Mouse (Mus musculus) G1E (cell line): ENCODE results near the gene Hist1h2ah. TPM values are rescaled to one million over a fixed set of nuclear protein-coding genes. Genes with fewer than 3 reads are reported as not detected.

ENCODE experiments used
- ATAC-seq: 2 replicates; pipeline ENCODE4 v1.8.0; 2016; ENCODE audit warnings: mild to moderate bottlenecking; ENCODE audit not compliant: insufficient number of reproducible peaks, poor library complexity, low FRiP score, severe bottlenecking; ENCODE audit errors: extremely low read depth
- DNase-seq: peaks from one replicate; pipeline ENCODE4 v3.0.0; 2012; ENCODE audit warnings: low spot score
- H3K27me3 ChIP-seq: 2 replicates; pipeline ENCODE4 v1.6.1; 2012; ENCODE audit warnings: mild to moderate bottlenecking, low read length, inconsistent platforms; ENCODE audit not compliant: insufficient read depth
- H3K36me3 ChIP-seq: replicated peaks from 2 replicates; pipeline ENCODE3; 2012; ENCODE audit warnings: mild to moderate bottlenecking, inconsistent platforms
- H3K4me1 ChIP-seq: 2 replicates; pipeline ENCODE4 v1.6.1; 2012; ENCODE audit warnings: low read depth, low read length, inconsistent platforms, mixed read lengths; ENCODE audit not compliant: insufficient read depth
- H3K4me3 ChIP-seq: 2 replicates; pipeline ENCODE4 v1.5.1; 2012; ENCODE audit warnings: low read depth, mild to moderate bottlenecking, inconsistent platforms, low read length, moderate library complexity, mixed read lengths
- H3K9me3 ChIP-seq: replicated peaks from 2 replicates; pipeline ENCODE4 v1.6.1; 2012; ENCODE audit warnings: inconsistent platforms
- CTCF ChIP-seq: IDR thresholded peaks from 2 replicates; pipeline ENCODE4 v1.5.1; 2012; ENCODE audit warnings: low read depth, low read length, inconsistent platforms, mixed read lengths
- GATA1 ChIP-seq: IDR thresholded peaks from 2 replicates; pipeline ENCODE4 v1.6.1; 2012; ENCODE audit warnings: borderline replicate concordance, low read length, inconsistent platforms, mixed read lengths
- GATA2 ChIP-seq: IDR thresholded peaks from 2 replicates; pipeline ENCODE4 v1.6.1; 2012; ENCODE audit warnings: low read depth, low read length, inconsistent platforms, borderline replicate concordance
- POLR2AphosphoS5 ChIP-seq: IDR thresholded peaks from 2 replicates; pipeline ENCODE4 v1.6.1; 2012; ENCODE audit warnings: low read depth, low read length, inconsistent platforms; ENCODE audit not compliant: insufficient replicate concordance
- TAL1 ChIP-seq: conservative IDR thresholded peaks from 2 replicates; pipeline ENCODE4 v1.6.1; 2012; ENCODE audit warnings: low read depth, low read length, inconsistent platforms, mixed read lengths
- polyA plus RNA-seq: library from polyadenylated mRNA; stranded (reverse); fragments of >175 nt; gene quantifications from 2 replicates; pipeline ENCODE4 v1.2.3, GENCODE M21; 2012
- total RNA-seq, 2 experiments: library from RNA; stranded (forward) in 1 of 2; stranded (reverse) in 1 of 2; fragments of 200-1000 nt in 1 of 2; fragments of >200 nt in 1 of 2; fragmentation: Nextera tagmentation in 1 of 2; gene quantifications; 2 replicates each; pipeline ENCODE4 v1.2.3; 2014 to 2017

The Hist1h2ah gene
- total and polyA plus RNA-seq, 3 experiments = 177 to 5,681 (median 2,043) TPM

GRCm38 (mm10) chr13:21993957-21994738 lies 41.2 kb downstream of the Hist1h2ah start:
- no peak for ATAC-seq
- Histone ChIP-seq H3K4me1 (peaks cover 29% of the 10 kb centered on the region), H3K9me3 (peaks cover 11% of the 10 kb centered on the region), H3K4me3 (no peak overlapping the region; the same call in 1 of the 2 replicates), H3K27me3 (peaks cover 49% of the 10 kb centered on the region), H3K36me3 (no peaks in the 10 kb centered on the region)
- no peak for DNase-seq
- no peak for TF ChIP-seq GATA2
- TF ChIP-seq CTCF = no peak
- TF ChIP-seq POLR2AphosphoS5 = no peak
- no peak for TF ChIP-seq TAL1
- no peak for TF ChIP-seq GATA1

- TF ChIP-seq TAL1 (no peak), CTCF (no peak), POLR2AphosphoS5 (no peak), GATA2 (no peak), GATA1 (no peak)
Measured at GRCm38 (mm10) chr13:21992550-21992949, 42.8 kb downstream of the Hist1h2ah start.

More at GRCm38 (mm10) chr13:21992550-21992949, 42.8 kb downstream of the Hist1h2ah start:
- H3K36me3 ChIP-seq = no peaks in the 10 kb centered on the region
- ATAC-seq (no peak), DNase-seq (no peak)
- H3K4me3 ChIP-seq = no peak overlapping the region
- H3K27me3 ChIP-seq = peaks cover 38% of the 10 kb centered on the region
- H3K9me3 ChIP-seq = peaks cover 11% of the 10 kb centered on the region
- H3K4me1 ChIP-seq = peaks cover 29% of the 10 kb centered on the region

Other genes with a start within 250 kb of the Hist1h2ah start
Only the 20 nearest of the 22 such genes appear.
- gene Hist1h2bq, start 225.4 kb downstream of the Hist1h2ah start, total RNA-seq (2014; fragmentation: Nextera tagmentation) = 1,081 and 1,195 TPM in 2 replicates
- gene Hist1h2bq, start 225.4 kb downstream of the Hist1h2ah start, total RNA-seq (2017) = 921 and 1,023 TPM in 2 replicates
- gene Hist1h2bq, start 225.4 kb downstream of the Hist1h2ah start, polyA plus RNA-seq = 5.1 and 26.9 TPM in 2 replicates
- gene Hist1h2ao, start 225.1 kb downstream of the Hist1h2ah start, total RNA-seq (2014; fragmentation: Nextera tagmentation) = 683 and 1,071 TPM in 2 replicates
- gene Hist1h2ao, start 225.1 kb downstream of the Hist1h2ah start, total RNA-seq (2017) = not detected in 2 replicates
- 11,503 and 23,832 TPM in 2 replicates for gene Hist1h2ao, start 225.1 kb downstream of the Hist1h2ah start, polyA plus RNA-seq
- 95.2 and 203 TPM in 2 replicates for gene Hist1h4m, start 223.8 kb downstream of the Hist1h2ah start, total RNA-seq (2014; fragmentation: Nextera tagmentation)
- gene Hist1h4m, start 223.8 kb downstream of the Hist1h2ah start, total RNA-seq (2017) = 16.8 and 94.6 TPM in 2 replicates
- 35.5 TPM in 1 of 2 replicates, not detected in the other for gene Hist1h4m, start 223.8 kb downstream of the Hist1h2ah start, polyA plus RNA-seq
- 349 and 456 TPM in 2 replicates for gene Hist1h4n, start 203.4 kb downstream of the Hist1h2ah start, total RNA-seq (2014; fragmentation: Nextera tagmentation)
- gene Hist1h4n, start 203.4 kb downstream of the Hist1h2ah start, total RNA-seq (2017) = 3,540 and 3,844 TPM in 2 replicates
- gene Hist1h4n, start 203.4 kb downstream of the Hist1h2ah start, polyA plus RNA-seq = 15.7 and 41.0 TPM in 2 replicates
- gene Hist1h2ap, start 202.1 kb downstream of the Hist1h2ah start, total RNA-seq (2014; fragmentation: Nextera tagmentation) = 653 and 691 TPM in 2 replicates
- gene Hist1h2ap, start 202.1 kb downstream of the Hist1h2ah start, total RNA-seq (2017) = 2,134 and 3,440 TPM in 2 replicates
- 8,984 and 13,644 TPM in 2 replicates for gene Hist1h2ap, start 202.1 kb downstream of the Hist1h2ah start, polyA plus RNA-seq
- 1,040 and 1,147 TPM in 2 replicates for gene Hist1h2br, start 201.8 kb downstream of the Hist1h2ah start, total RNA-seq (2014; fragmentation: Nextera tagmentation)
- 1,116 and 1,141 TPM in 2 replicates for gene Hist1h2br, start 201.8 kb downstream of the Hist1h2ah start, total RNA-seq (2017)
- gene Hist1h2br, start 201.8 kb downstream of the Hist1h2ah start, polyA plus RNA-seq = 4.6 and 25.4 TPM in 2 replicates
- gene Zfp184, start 90.5 kb downstream of the Hist1h2ah start, total RNA-seq (2014; fragmentation: Nextera tagmentation) = 10.4 and 20.1 TPM in 2 replicates
- gene Zfp184, start 90.5 kb downstream of the Hist1h2ah start, total RNA-seq (2017) = 2.2 and 3.6 TPM in 2 replicates
- 0.20 and 0.26 TPM in 2 replicates for gene Zfp184, start 90.5 kb downstream of the Hist1h2ah start, polyA plus RNA-seq
- gene Pom121l2, start 54.4 kb downstream of the Hist1h2ah start, total RNA-seq (2014; fragmentation: Nextera tagmentation) = not detected in 2 replicates
- not detected in 2 replicates for gene Pom121l2, start 54.4 kb downstream of the Hist1h2ah start, total RNA-seq (2017)
- not detected in 2 replicates for gene Pom121l2, start 54.4 kb downstream of the Hist1h2ah start, polyA plus RNA-seq
- not detected in 2 replicates for gene Prss16, start 25.8 kb downstream of the Hist1h2ah start, total RNA-seq (2014; fragmentation: Nextera tagmentation)
- 0.22 and 0.23 TPM in 2 replicates for gene Prss16, start 25.8 kb downstream of the Hist1h2ah start, total RNA-seq (2017)
- 0.03 and 0.04 TPM in 2 replicates for gene Prss16, start 25.8 kb downstream of the Hist1h2ah start, polyA plus RNA-seq
- 229 and 286 TPM in 2 replicates for gene Hist1h2bk, start 302 bp upstream of the Hist1h2ah start, total RNA-seq (2014; fragmentation: Nextera tagmentation)
- gene Hist1h2bk, start 302 bp upstream of the Hist1h2ah start, total RNA-seq (2017) = 1,693 and 2,296 TPM in 2 replicates
- gene Hist1h2bk, start 302 bp upstream of the Hist1h2ah start, polyA plus RNA-seq = 11.8 and 30.4 TPM in 2 replicates
- gene Hist1h4i, start 5.8 kb upstream of the Hist1h2ah start, total RNA-seq (2014; fragmentation: Nextera tagmentation) = 26.2 and 52.2 TPM in 2 replicates
- gene Hist1h4i, start 5.8 kb upstream of the Hist1h2ah start, total RNA-seq (2017) = 284 and 309 TPM in 2 replicates
- gene Hist1h4i, start 5.8 kb upstream of the Hist1h2ah start, polyA plus RNA-seq = 12.6 and 17.3 TPM in 2 replicates
- gene Hist1h2ag, start 7.4 kb upstream of the Hist1h2ah start, total RNA-seq (2014; fragmentation: Nextera tagmentation) = 141 and 253 TPM in 2 replicates
- 901 and 1,517 TPM in 2 replicates for gene Hist1h2ag, start 7.4 kb upstream of the Hist1h2ah start, total RNA-seq (2017)
- gene Hist1h2ag, start 7.4 kb upstream of the Hist1h2ah start, polyA plus RNA-seq = 27.9 and 53.3 TPM in 2 replicates
- 9.0 and 49.5 TPM in 2 replicates for gene Hist1h2bj, start 7.6 kb upstream of the Hist1h2ah start, total RNA-seq (2014; fragmentation: Nextera tagmentation)
- 205 and 369 TPM in 2 replicates for gene Hist1h2bj, start 7.6 kb upstream of the Hist1h2ah start, total RNA-seq (2017)
- 10.5 and 40.6 TPM in 2 replicates for gene Hist1h2bj, start 7.6 kb upstream of the Hist1h2ah start, polyA plus RNA-seq
- not detected in 2 replicates for gene Vmn1r188, start 48.9 kb upstream of the Hist1h2ah start, total RNA-seq (2014; fragmentation: Nextera tagmentation)
- under 0.01 TPM in 1 of 2 replicates, not detected in the other for gene Vmn1r188, start 48.9 kb upstream of the Hist1h2ah start, total RNA-seq (2017)
- not detected in 2 replicates for gene Vmn1r188, start 48.9 kb upstream of the Hist1h2ah start, polyA plus RNA-seq
- not detected in 2 replicates for gene Vmn1r189, start 70.3 kb upstream of the Hist1h2ah start, total RNA-seq (2014; fragmentation: Nextera tagmentation)
- 0.33 TPM in 1 of 2 replicates, not detected in the other for gene Vmn1r189, start 70.3 kb upstream of the Hist1h2ah start, total RNA-seq (2017)
- gene Vmn1r189, start 70.3 kb upstream of the Hist1h2ah start, polyA plus RNA-seq = not detected in 2 replicates
- gene Vmn1r191, start 148.4 kb upstream of the Hist1h2ah start, total RNA-seq (2014; fragmentation: Nextera tagmentation) = not detected in 2 replicates
- 0.12 and 0.16 TPM in 2 replicates for gene Vmn1r191, start 148.4 kb upstream of the Hist1h2ah start, total RNA-seq (2017)
- gene Vmn1r191, start 148.4 kb upstream of the Hist1h2ah start, polyA plus RNA-seq = not detected in 2 replicates
- gene Vmn1r192, start 155.6 kb upstream of the Hist1h2ah start, total RNA-seq (2014; fragmentation: Nextera tagmentation) = not detected in 2 replicates
- gene Vmn1r192, start 155.6 kb upstream of the Hist1h2ah start, total RNA-seq (2017) = 0.11 and 0.12 TPM in 2 replicates
- not detected in 2 replicates for gene Vmn1r192, start 155.6 kb upstream of the Hist1h2ah start, polyA plus RNA-seq
- gene Vmn1r193, start 187.6 kb upstream of the Hist1h2ah start, total RNA-seq (2014; fragmentation: Nextera tagmentation) = not detected in 2 replicates
- gene Vmn1r193, start 187.6 kb upstream of the Hist1h2ah start, total RNA-seq (2017) = 0.05 and 0.06 TPM in 2 replicates
- not detected in 2 replicates for gene Vmn1r193, start 187.6 kb upstream of the Hist1h2ah start, polyA plus RNA-seq
- gene Vmn1r194, start 208.6 kb upstream of the Hist1h2ah start, total RNA-seq (2014; fragmentation: Nextera tagmentation) = not detected in 2 replicates
- not detected in 2 replicates for gene Vmn1r194, start 208.6 kb upstream of the Hist1h2ah start, total RNA-seq (2017)
- not detected in 2 replicates for gene Vmn1r194, start 208.6 kb upstream of the Hist1h2ah start, polyA plus RNA-seq
- not detected in 2 replicates for gene Vmn1r195, start 235.0 kb upstream of the Hist1h2ah start, total RNA-seq (2014; fragmentation: Nextera tagmentation)
- 0.12 TPM in 1 of 2 replicates, not detected in the other for gene Vmn1r195, start 235.0 kb upstream of the Hist1h2ah start, total RNA-seq (2017)
- gene Vmn1r195, start 235.0 kb upstream of the Hist1h2ah start, polyA plus RNA-seq = not detected in 2 replicates